Mouse (Mus musculus) forebrain, postnatal 0 days (tissue): ENCODE data around the gene Pcdh15. TPM values are rescaled to one million over a fixed set of nuclear protein-coding genes. Genes with fewer than 3 reads are reported as not detected.

Experiments used
- ATAC-seq: fragments of 200-750 bp; cut with Nextera tagmentation; 2 replicates; pipeline ENCODE4 v1.8.0; 2017; ENCODE audit warnings: mild to moderate bottlenecking, moderate library complexity
- DNase-seq: peaks from one replicate; pipeline ENCODE4 v3.0.0-alpha.2; 2015
- H3K27ac ChIP-seq: fragments of 300-500 bp; sonication (generic); 2 replicates; pipeline ENCODE4 v1.5.1; 2014; ENCODE audit warnings: low read depth, mild to moderate bottlenecking, antibody characterized with exemption, low read length, moderate library complexity, mixed read lengths
- H3K27me3 ChIP-seq: fragments of 300-500 bp; sonication (generic); 2 replicates; pipeline ENCODE4 v1.6.1; 2014; ENCODE audit warnings: mild to moderate bottlenecking, low read length, mixed read lengths; ENCODE audit not compliant: insufficient read depth
- H3K36me3 ChIP-seq: fragments of 300-500 bp; sonication (generic); 2 replicates; pipeline ENCODE4 v1.6.1; 2014; ENCODE audit warnings: mild to moderate bottlenecking, moderate library complexity; ENCODE audit not compliant: insufficient read depth
- H3K4me1 ChIP-seq: fragments of 300-500 bp; sonication (generic); 2 replicates; pipeline ENCODE4 v1.6.1; 2014; ENCODE audit warnings: antibody characterized with exemption; ENCODE audit not compliant: insufficient read depth
- H3K4me2 ChIP-seq: fragments of 300-500 bp; sonication (generic); 2 replicates; pipeline ENCODE4 v1.6.1; 2014; ENCODE audit warnings: low read depth, mild to moderate bottlenecking, moderate library complexity
- H3K4me3 ChIP-seq: fragments of 300-500 bp; sonication (generic); 2 replicates; pipeline ENCODE4 v1.5.1; 2014; ENCODE audit warnings: low read depth, low read length, mixed read lengths
- H3K9ac ChIP-seq: fragments of 300-500 bp; sonication (generic); 2 replicates; pipeline ENCODE4 v1.6.1; 2014; ENCODE audit warnings: mild to moderate bottlenecking
- H3K9me3 ChIP-seq: fragments of 300-500 bp; sonication (generic); 2 replicates; pipeline ENCODE4 v1.6.1; 2016; ENCODE audit warnings: low read length
- CTCF ChIP-seq: sonication (generic); IDR thresholded peaks from 2 replicates; pipeline ENCODE4 v1.5.1; 2016; ENCODE audit warnings: antibody characterized with exemption, control low read depth, low read depth
- WGBS: fragments of 180-500 bp; shearing (Covaris S2); extraction: QIAGEN DNeasy Blood & Tissue Kit; methylation state at CpG from one replicate; pipeline ENCODE4 v1.1.7; 2014; 5-methylcytosine and 5-hydroxymethylcytosine counted together
- polyA plus RNA-seq: library from polyadenylated mRNA; unstranded; fragments of >200 nt; fragmentation: Nextera tagmentation; extraction: Ambion mirVana; gene quantifications from 2 replicates; pipeline ENCODE4 v1.2.1, GENCODE M21; 2015
- total RNA-seq: library from RNA; depleted of rRNA; stranded (reverse); fragments of >200 nt; gene quantifications from 2 replicates; pipeline ENCODE4 v1.2.3, GENCODE M21; 2014

Pcdh15 gene
- total and polyA plus RNA-seq, 2 experiments from 2014 or later = 4.0 to 27.1 TPM

DNA sequence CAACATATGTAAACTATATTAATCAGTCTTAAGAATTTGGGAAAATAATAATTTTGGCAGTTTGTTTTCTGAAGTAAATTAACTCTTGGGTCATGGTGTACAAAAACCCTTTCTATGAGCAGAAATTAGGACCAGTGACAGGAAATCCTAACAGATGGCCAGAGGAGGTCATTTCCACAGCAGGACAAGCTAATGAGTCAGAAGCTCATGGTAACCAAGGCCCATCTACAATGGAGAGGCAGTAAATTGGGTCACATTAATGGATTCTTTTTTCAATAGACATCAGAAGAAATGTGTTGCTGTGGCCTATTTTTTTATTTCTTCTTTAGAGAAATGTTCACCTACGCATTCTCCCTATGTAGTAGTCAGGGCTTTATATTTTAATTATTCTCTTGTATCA is 923.9 kb downstream of the Pcdh15 start:
- Histone ChIP-seq H3K36me3 (no peaks in the 10 kb centered on the region), H3K9ac (no peak overlapping the region), H3K9me3 (no peaks in the 10 kb centered on the region), H3K27ac (no peak overlapping the region), H3K27me3 (no peaks in the 10 kb centered on the region), H3K4me2 (no peak overlapping the region), H3K4me3 (no peak overlapping the region), H3K4me1 (no peaks in the 10 kb centered on the region)
- DNase-seq (no peak), ATAC-seq (no peak)
- TF ChIP-seq CTCF = no peak
- WGBS = 87% methylated on average over 1 of the region's 1 CpGs

DNA sequence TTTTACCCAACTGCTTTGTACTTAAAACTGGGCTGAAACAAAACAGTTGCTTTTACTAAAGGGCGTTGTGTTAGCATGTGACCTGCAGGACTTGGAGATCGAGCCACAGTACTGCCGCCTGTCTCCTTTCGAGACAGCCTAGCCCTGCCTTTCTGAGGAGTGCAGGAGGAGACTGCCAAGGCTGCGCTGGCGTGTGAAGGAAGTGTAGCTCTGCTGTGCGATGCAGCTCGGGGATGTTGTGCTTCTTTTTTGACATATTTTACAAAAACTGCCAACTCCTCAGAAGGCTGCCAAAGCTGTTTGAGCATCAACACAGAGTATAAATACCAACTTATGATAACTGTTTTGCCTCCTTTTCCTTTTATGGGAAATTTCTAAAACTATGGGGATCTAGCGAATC is 953.9 kb downstream of the Pcdh15 start:
- Histone ChIP-seq H3K36me3 (no peaks in the 10 kb centered on the region), H3K4me2 (peak overlapping the region; percentile 18), H3K27me3 (no peaks in the 10 kb centered on the region), H3K9ac (no peak overlapping the region), H3K27ac (no peak overlapping the region), H3K4me3 (no peak overlapping the region), H3K9me3 (no peaks in the 10 kb centered on the region), H3K4me1 (no peaks in the 10 kb centered on the region)
- 22% methylated on average over 9 of the region's 9 CpGs for WGBS
- ATAC-seq (peak; percentile 91), DNase-seq (peak; percentile 83)
- no peak for TF ChIP-seq CTCF

DNA sequence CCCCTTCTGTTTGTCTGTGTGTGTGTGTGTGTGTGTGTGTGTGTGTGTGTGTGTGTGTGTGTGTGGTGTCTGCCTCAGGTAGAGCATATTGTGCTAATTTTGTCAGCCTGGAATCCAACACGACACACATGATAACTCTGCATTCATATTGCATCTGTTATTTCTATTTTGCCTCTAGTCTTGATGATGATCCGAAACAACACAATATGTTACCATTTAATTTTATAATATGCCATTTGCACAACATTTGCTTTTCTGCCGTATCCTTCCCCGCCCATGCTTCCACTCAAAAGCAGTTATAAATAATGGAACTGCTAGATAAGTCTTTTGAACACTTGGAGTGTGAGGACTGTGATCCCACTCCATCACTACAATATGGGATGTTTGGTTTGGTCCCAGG is 987.5 kb downstream of the Pcdh15 start:
- no peaks in the 10 kb centered on the region for H3K9me3 ChIP-seq
- ATAC-seq (peak; percentile 25; the same call in 1 of the 2 replicates), DNase-seq (peak; percentile 47)
- 60% methylated on average over 4 of the region's 4 CpGs for WGBS
- no peaks in the 10 kb centered on the region for H3K36me3 ChIP-seq
- H3K4me1 ChIP-seq = no peaks in the 10 kb centered on the region
- no peak overlapping the region for H3K4me2 ChIP-seq
- no peak overlapping the region for H3K4me3 ChIP-seq
- no peak for TF ChIP-seq CTCF
- H3K27me3 ChIP-seq = no peaks in the 10 kb centered on the region
- H3K27ac ChIP-seq = no peak overlapping the region
- no peak overlapping the region for H3K9ac ChIP-seq

DNA sequence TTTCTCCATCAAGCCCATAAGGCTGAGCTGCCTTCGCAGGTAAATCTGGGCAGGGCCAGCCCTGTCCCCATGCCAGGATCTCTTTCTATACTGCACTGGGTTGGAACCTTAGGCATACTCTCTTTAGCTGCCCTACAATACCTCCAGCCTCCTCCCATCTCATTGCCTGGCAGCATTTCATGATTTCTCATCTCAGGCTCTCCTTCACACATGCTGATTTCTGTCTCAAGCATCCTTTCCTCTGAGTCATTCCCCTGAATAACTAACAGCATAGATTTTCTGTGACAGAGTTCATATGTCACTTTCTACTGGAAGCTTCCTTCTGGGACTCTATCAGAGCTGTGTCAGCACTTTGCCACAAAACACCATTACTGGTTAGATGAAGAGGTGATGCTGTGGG is 999.2 kb downstream of the Pcdh15 start:
- Histone ChIP-seq H3K4me1 (no peaks in the 10 kb centered on the region), H3K9ac (no peak overlapping the region), H3K9me3 (no peaks in the 10 kb centered on the region), H3K27ac (no peak overlapping the region), H3K36me3 (no peaks in the 10 kb centered on the region), H3K4me3 (no peak overlapping the region), H3K4me2 (no peak overlapping the region), H3K27me3 (no peaks in the 10 kb centered on the region)
- DNase-seq (no peak), ATAC-seq (no peak)
- 95% methylated on average over 1 of the region's 1 CpGs for whole genome bisulfite sequencing
- no peak for TF ChIP-seq CTCF

DNA sequence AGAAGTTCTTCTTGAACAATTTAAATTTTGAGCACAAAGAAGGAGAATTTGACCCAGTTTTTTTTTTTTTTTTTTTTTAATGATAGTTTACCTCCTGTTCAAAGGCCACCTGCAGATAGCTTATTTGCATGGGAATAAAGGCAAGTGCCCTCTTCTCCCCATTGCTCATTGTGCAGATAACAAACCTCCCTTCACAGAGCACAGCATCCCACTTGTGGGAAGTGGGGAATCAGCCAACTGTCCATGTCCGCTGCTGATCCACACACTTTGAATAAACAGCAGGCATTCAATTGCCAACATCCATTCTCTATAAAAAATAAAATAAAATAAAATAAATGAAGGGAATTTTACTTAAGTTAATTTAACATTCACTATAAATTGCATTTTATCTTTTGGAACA is 1015.0 kb downstream of the Pcdh15 start:
- H3K27ac ChIP-seq = no peak overlapping the region
- H3K4me3 ChIP-seq = no peak overlapping the region
- no peak overlapping the region for H3K9ac ChIP-seq
- no peaks in the 10 kb centered on the region for H3K9me3 ChIP-seq
- 38% methylated on average over 1 of the region's 1 CpGs for WGBS
- no peak for TF ChIP-seq CTCF
- H3K27me3 ChIP-seq = no peaks in the 10 kb centered on the region
- H3K36me3 ChIP-seq = no peaks in the 10 kb centered on the region
- DNase-seq (no peak), ATAC-seq (no peak)
- no peaks in the 10 kb centered on the region for H3K4me1 ChIP-seq
- H3K4me2 ChIP-seq = no peak overlapping the region

DNA sequence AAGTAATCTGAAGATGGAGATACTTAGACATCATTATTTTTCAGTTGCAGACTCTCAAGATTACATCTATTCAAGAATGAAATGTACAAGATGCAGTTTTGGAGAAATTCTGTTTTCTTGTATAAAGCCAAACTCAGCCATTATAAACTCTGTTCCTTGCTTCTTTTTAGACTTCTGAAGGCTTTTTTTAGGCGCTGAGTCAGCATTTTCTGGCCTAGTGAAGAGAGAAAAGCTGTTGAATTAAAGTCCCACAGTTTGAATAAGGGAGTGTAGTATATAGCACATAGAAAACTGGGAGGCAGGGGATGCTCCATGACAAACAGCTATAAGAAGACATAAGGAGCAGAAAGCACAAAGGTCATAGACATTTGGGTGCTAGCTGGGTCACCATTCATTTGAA is 1017.7 kb downstream of the Pcdh15 start:
- no peak overlapping the region for H3K4me3 ChIP-seq
- no peak overlapping the region for H3K4me2 ChIP-seq
- no peaks in the 10 kb centered on the region for H3K36me3 ChIP-seq
- no peaks in the 10 kb centered on the region for H3K4me1 ChIP-seq
- WGBS = 64% methylated on average over 1 of the region's 1 CpGs
- DNase-seq (peak; percentile 14), ATAC-seq (no peak)
- H3K9me3 ChIP-seq = no peaks in the 10 kb centered on the region
- no peak overlapping the region for H3K9ac ChIP-seq
- TF ChIP-seq CTCF = no peak
- no peak overlapping the region for H3K27ac ChIP-seq
- no peaks in the 10 kb centered on the region for H3K27me3 ChIP-seq

DNA sequence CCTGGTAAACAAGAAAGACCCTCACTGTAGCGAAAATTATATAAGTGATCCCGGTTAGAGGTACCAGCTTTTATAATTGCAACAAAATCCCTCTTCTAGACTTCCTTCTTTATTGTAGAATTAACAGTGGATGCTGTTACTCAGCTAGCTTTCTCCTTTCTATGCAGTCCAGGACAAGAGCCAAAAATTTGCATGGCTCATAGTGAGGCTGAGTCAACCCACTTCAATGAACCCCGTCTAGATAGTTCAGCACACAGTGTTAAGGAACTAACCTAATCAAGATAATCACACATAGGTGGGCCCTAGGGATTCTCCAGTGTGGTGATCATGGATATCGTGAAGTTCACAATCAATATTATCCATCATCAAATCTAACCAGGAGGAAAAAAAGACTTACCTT is 1024.3 kb downstream of the Pcdh15 start:
- Histone ChIP-seq H3K9ac (no peak overlapping the region), H3K27ac (no peak overlapping the region), H3K9me3 (no peaks in the 10 kb centered on the region), H3K4me3 (no peak overlapping the region), H3K4me2 (no peak overlapping the region), H3K4me1 (no peaks in the 10 kb centered on the region), H3K27me3 (no peaks in the 10 kb centered on the region), H3K36me3 (no peaks in the 10 kb centered on the region)
- 89% methylated on average over 4 of the region's 4 CpGs for WGBS
- ATAC-seq (no peak), DNase-seq (no peak)
- no peak for TF ChIP-seq CTCF

DNA sequence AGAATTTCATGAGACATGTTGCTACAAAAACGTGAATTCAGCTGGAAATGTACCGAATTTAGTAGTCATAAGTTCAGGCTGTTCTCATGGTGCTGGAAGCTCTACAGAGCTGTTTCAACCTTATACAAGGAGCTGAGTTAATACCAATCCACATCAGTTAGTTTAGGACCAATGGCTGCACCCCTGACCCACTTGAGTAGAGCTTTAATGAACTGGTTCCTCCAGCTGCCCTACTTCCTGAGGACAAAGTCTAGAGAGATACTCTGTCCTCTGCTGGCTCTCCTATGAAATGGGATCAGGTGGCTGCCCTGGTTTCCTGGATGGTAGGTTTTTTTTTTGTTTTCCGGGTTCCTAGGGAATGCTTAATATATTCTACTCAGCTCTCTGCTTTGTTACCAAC is 1030.0 kb downstream of the Pcdh15 start:
- Histone ChIP-seq H3K9ac (no peak overlapping the region), H3K27ac (no peak overlapping the region), H3K36me3 (no peaks in the 10 kb centered on the region), H3K27me3 (no peaks in the 10 kb centered on the region), H3K4me3 (no peak overlapping the region), H3K4me2 (no peak overlapping the region), H3K4me1 (no peaks in the 10 kb centered on the region), H3K9me3 (no peaks in the 10 kb centered on the region)
- ATAC-seq (no peak), DNase-seq (no peak)
- 86% methylated on average over 3 of the region's 3 CpGs for WGBS
- TF ChIP-seq CTCF = no peak
